Mouse (Mus musculus) G1E (cell line): ENCODE results near the gene Thy1. TPM values are rescaled to one million over a fixed set of nuclear protein-coding genes. Genes with fewer than 3 reads are reported as not detected.
A peak's percentile ranks its signal among the peaks of the same experiment; 100 is the strongest.

Experiments
- ATAC-seq: 2 replicates; pipeline ENCODE4 v1.8.0; 2016; ENCODE audit warnings: mild to moderate bottlenecking; ENCODE audit not compliant: insufficient number of reproducible peaks, poor library complexity, low FRiP score, severe bottlenecking; ENCODE audit errors: extremely low read depth
- DNase-seq: peaks from one replicate; pipeline ENCODE4 v3.0.0; 2012; ENCODE audit warnings: low spot score
- H3K27me3 ChIP-seq: 2 replicates; pipeline ENCODE4 v1.6.1; 2012; ENCODE audit warnings: mild to moderate bottlenecking, low read length, inconsistent platforms; ENCODE audit not compliant: insufficient read depth
- H3K36me3 ChIP-seq: replicated peaks from 2 replicates; pipeline ENCODE3; 2012; ENCODE audit warnings: mild to moderate bottlenecking, inconsistent platforms
- H3K4me1 ChIP-seq: 2 replicates; pipeline ENCODE4 v1.6.1; 2012; ENCODE audit warnings: low read depth, low read length, inconsistent platforms, mixed read lengths; ENCODE audit not compliant: insufficient read depth
- H3K4me3 ChIP-seq: 2 replicates; pipeline ENCODE4 v1.5.1; 2012; ENCODE audit warnings: low read depth, mild to moderate bottlenecking, inconsistent platforms, low read length, moderate library complexity, mixed read lengths
- H3K9me3 ChIP-seq: replicated peaks from 2 replicates; pipeline ENCODE4 v1.6.1; 2012; ENCODE audit warnings: inconsistent platforms
- CTCF ChIP-seq: IDR thresholded peaks from 2 replicates; pipeline ENCODE4 v1.5.1; 2012; ENCODE audit warnings: low read depth, low read length, inconsistent platforms, mixed read lengths
- GATA1 ChIP-seq: IDR thresholded peaks from 2 replicates; pipeline ENCODE4 v1.6.1; 2012; ENCODE audit warnings: borderline replicate concordance, low read length, inconsistent platforms, mixed read lengths
- GATA2 ChIP-seq: IDR thresholded peaks from 2 replicates; pipeline ENCODE4 v1.6.1; 2012; ENCODE audit warnings: low read depth, low read length, inconsistent platforms, borderline replicate concordance
- POLR2AphosphoS5 ChIP-seq: IDR thresholded peaks from 2 replicates; pipeline ENCODE4 v1.6.1; 2012; ENCODE audit warnings: low read depth, low read length, inconsistent platforms; ENCODE audit not compliant: insufficient replicate concordance
- TAL1 ChIP-seq: conservative IDR thresholded peaks from 2 replicates; pipeline ENCODE4 v1.6.1; 2012; ENCODE audit warnings: low read depth, low read length, inconsistent platforms, mixed read lengths
- polyA plus RNA-seq: library from polyadenylated mRNA; stranded (reverse); fragments of >175 nt; gene quantifications from 2 replicates; pipeline ENCODE4 v1.2.3, GENCODE M21; 2012
- total RNA-seq, 2 experiments: library from RNA; stranded (forward) in 1 of 2; stranded (reverse) in 1 of 2; fragments of 200-1000 nt in 1 of 2; fragments of >200 nt in 1 of 2; fragmentation: Nextera tagmentation in 1 of 2; gene quantifications; 2 replicates each; pipeline ENCODE4 v1.2.3; 2014 to 2017

Gene Thy1
- total and polyA plus RNA-seq, 3 experiments: not detected

DNA sequence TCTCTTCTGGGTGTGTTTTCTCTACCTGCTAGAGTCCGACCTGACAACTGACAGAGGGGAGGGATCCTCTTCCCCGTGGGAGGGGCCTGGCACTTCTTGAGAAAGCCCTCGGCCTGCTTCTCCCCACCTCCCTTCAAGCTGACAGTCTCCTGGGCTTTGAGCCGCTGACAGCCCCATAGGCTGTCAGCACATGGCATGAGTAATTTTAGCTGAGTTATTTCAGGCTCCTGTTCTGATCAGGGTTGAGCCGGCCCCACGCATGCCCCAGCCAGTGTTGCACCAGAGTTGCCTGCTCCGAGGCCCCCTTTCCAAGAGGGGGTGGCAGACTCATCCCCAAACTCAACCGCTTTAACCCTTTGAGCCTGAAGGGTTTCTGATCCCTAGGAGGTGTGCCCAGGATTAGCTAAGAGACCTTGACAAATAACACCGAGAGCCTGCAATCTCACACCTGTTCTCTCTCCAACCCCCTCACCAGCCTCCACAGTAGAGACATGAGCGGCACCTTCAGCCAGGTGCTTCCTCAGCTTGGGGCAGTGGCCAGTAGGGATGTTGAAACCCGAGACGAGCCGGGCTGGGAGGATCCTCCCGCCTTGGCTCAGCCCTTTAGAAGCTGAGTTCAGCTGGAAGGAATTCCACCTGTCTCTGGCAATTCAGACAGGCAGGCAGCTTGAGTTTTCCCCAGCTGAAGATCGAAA, 44.7 kb downstream of the Thy1 start:
- peaks cover 46% of the 10 kb centered on the region for H3K4me1 ChIP-seq
- no peaks in the 10 kb centered on the region for H3K9me3 ChIP-seq
- H3K36me3 ChIP-seq: peaks cover 27% of the 10 kb centered on the region
- ATAC-seq (no peak), DNase-seq (no peak)
- TF ChIP-seq POLR2AphosphoS5: no peak
- no peak for TF ChIP-seq CTCF
- TF ChIP-seq TAL1: no peak
- no peak for TF ChIP-seq GATA1
- TF ChIP-seq GATA2: no peak
- no peak overlapping the region for H3K4me3 ChIP-seq
- H3K27me3 ChIP-seq: peaks cover 27% of the 10 kb centered on the region

DNA sequence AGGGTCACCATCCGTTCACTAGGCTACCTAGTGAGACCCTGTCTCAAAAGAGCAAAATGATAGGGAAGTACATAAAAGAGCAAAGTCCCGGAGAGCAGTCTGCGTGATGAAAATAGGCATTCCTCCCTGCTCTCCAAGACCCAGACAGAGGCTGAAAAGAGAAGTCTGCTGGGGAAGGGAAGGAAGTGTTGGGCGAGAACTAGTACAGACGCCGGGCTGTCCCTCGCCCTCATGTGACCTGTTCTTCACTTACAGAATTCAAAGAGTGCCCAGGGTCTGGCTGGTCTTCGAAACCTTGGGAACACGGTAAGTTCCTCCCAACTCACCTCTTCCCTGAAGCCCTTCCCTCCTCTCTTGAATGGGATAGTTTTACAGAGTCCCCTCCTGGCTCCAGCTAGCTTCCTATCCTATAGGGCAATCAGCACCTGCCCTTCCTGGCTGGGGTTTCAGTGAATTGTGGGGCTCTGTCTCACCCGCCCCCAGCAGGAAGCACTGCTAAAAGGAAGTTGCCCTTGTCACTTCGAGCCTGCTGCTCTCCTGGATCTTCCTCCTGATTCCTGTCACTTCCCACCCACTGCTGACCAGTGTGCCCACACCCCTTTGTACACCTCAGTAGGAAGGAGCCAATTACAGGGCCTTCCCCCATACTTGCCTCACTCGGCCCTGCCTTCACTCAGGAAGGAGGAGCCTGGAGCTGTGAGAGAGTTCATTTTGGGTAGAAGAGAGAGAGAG, 45.9 kb downstream of the Thy1 start:
- peaks cover 20% of the 10 kb centered on the region for H3K27me3 ChIP-seq
- DNase-seq (peak; percentile 44), ATAC-seq (peak; percentile 79)
- H3K4me1 ChIP-seq: peaks cover 44% of the 10 kb centered on the region
- H3K36me3 ChIP-seq: peaks cover 35% of the 10 kb centered on the region
- no peak overlapping the region for H3K4me3 ChIP-seq
- H3K9me3 ChIP-seq: no peaks in the 10 kb centered on the region
- TF ChIP-seq POLR2AphosphoS5 (no peak), TAL1 (no peak), GATA1 (no peak), CTCF (no peak), GATA2 (no peak)

DNA sequence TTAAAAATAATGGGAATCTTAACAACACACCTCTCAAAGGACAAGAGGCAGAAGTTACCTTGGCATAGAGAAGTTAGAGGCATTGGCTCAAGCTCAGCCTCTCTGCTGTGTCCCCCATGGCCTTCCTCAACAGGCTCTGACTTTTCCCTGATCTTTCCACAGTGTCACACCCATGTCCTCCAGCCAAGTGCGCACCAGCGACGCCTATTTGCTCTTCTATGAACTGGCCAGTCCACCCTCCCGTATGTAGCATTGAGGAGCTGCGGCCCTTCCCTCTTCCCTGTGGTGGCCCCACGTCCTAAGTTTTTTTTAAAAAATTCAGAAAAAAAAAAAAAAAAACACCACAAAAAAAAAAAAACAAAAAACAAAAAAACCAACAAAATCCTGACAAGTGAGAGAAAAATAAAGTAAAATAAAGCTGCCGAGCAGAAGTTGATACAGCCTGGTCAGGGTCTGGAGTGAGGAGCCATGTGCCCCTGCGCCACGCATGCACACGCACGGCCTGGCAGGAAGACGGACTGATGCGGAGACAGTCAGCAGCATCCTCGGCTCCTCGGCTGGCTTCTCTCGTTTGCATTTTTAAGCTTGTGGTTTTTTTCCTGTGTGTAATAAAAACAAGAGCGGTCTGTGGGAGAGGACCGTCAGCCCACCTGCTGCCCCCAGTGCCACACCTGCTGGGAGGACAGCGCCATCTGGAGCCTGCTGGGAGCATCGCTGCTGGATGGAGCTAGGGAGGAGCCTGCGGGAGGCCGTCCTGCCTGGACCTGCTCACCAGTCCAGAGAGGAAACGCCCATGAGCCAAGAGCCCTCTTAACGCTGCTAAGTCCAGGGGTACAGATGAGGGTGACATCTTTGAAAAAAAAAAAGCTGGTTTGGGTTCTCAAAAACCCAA, 50.7 kb downstream of the Thy1 start:
- no peaks in the 10 kb centered on the region for H3K9me3 ChIP-seq
- no peak for TF ChIP-seq GATA1
- no peak for TF ChIP-seq TAL1
- no peak for TF ChIP-seq GATA2
- TF ChIP-seq CTCF: no peak; the same call in 1 of the 2 replicates
- TF ChIP-seq POLR2AphosphoS5: no peak
- no peak overlapping the region for H3K4me3 ChIP-seq
- ATAC-seq (no peak), DNase-seq (no peak)
- H3K4me1 ChIP-seq: peaks cover 26% of the 10 kb centered on the region
- H3K27me3 ChIP-seq: peaks cover 3% of the 10 kb centered on the region; the same call in 1 of the 2 replicates
- peaks cover 59% of the 10 kb centered on the region for H3K36me3 ChIP-seq

DNA sequence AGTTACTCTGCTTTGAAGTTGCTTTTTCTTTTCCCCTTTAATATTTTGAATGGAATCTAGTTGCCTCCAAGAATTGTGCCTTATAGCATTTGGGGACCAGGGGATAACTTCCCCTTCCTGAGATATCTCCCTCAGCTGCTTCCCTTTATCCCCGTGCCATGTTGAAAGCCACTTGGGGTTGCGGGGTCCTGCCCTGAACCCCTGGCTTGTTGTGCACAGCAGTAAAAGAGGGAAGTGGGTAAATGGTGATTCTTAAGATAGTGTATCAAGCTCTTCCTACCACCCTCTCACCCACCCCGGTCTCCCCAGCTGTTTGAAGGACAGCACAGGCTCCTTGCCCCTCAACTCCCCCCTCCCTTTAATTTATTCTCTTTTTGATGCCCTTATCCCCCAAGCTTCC, 51.6 kb downstream of the Thy1 start:
- no peak overlapping the region for H3K4me3 ChIP-seq
- H3K9me3 ChIP-seq: no peaks in the 10 kb centered on the region
- peaks cover 17% of the 10 kb centered on the region for H3K4me1 ChIP-seq
- ATAC-seq (no peak), DNase-seq (no peak)
- no peaks in the 10 kb centered on the region for H3K27me3 ChIP-seq
- peaks cover 59% of the 10 kb centered on the region for H3K36me3 ChIP-seq
- TF ChIP-seq GATA2 (no peak), GATA1 (no peak), POLR2AphosphoS5 (no peak), CTCF (no peak), TAL1 (no peak)

DNA sequence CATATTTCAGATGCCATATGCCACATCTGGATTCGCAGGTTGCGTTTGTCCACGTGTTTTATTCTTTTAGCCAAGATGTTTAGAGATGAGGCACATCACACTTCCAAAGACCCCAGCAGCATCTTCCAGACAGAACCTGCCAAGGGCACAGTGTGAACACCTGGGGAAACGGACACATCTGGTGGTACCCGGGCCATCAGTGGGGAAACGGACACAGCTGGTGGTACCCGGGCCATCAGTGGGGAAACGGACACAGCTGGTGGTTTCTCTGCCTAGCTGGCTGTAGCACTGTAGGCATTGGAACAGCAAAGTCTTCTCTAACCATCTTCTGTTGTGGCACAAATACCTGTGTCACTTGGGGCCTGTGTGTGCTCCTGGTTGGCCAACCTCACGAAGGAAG, 52.6 kb downstream of the Thy1 start:
- Histone ChIP-seq H3K9me3 (no peaks in the 10 kb centered on the region), H3K4me1 (peaks cover 14% of the 10 kb centered on the region), H3K36me3 (peaks cover 61% of the 10 kb centered on the region), H3K4me3 (no peak overlapping the region), H3K27me3 (no peaks in the 10 kb centered on the region)
- TF ChIP-seq GATA1 (no peak), CTCF (no peak), TAL1 (no peak), POLR2AphosphoS5 (no peak), GATA2 (no peak)
- DNase-seq: no peak
- ATAC-seq: no peak
